Mouse (Mus musculus) Patski (cell line): ENCODE data around the gene Cdh4. TPM values are rescaled to one million over a fixed set of nuclear protein-coding genes. Genes with fewer than 3 reads are reported as not detected.

Source experiments
- ATAC-seq: fragments of 100-300 bp; one replicate; pipeline ENCODE4 v1.8.0; 2021
- CTCF ChIA-PET: fragments of 350-600 bp; sonication (Branson Sonifier 250); formaldehyde crosslinking; loops from one replicate; lab custom pipeline; 2022; ENCODE audit warnings: inconsistent platforms; lab: Charles Lee
- POLR2A ChIA-PET: fragments of 350-600 bp; sonication (Branson Sonifier 250); formaldehyde crosslinking; loops from one replicate; lab custom pipeline; 2022; ENCODE audit warnings: antibody characterized with exemption, inconsistent platforms; lab: Charles Lee
- DNase-seq: peaks from one replicate; pipeline ENCODE4 v3.0.0-alpha.2; 2011; ENCODE audit warnings: low read depth, low spot score
- H3K27me3 ChIP-seq: fragments of 371-371 bp; one replicate; pipeline ENCODE4 v1.5.1; 2021
- CTCF ChIP-seq: fragments of 100-300 bp; IDR thresholded peaks from one replicate; pipeline ENCODE4 v1.5.1; 2021
- in situ Hi-C: fragments of 300-500 bp; cut with MboI; formaldehyde crosslinking; loops from 3 replicates; pipeline ENCODE4 v1.11.1; 2018; ENCODE audit warnings: low pct_unique_long_range_greater_than_20kb, mixed read lengths
- polyA plus RNA-seq: library from polyadenylated mRNA; unstranded; gene quantifications from one replicate; pipeline ENCODE4 v1.2.3, GENCODE M21; 2021

Gene Cdh4
- polyA plus RNA-seq, 1 experiment from 2014 or later, result not detected

- ATAC-seq (no peak), DNase-seq (no peak)
- ChIA-PET POLR2A (no interaction called here), CTCF (no interaction called here)
- no peaks in the 10 kb centered on the region for H3K27me3 ChIP-seq
- no peak for TF ChIP-seq CTCF
- in situ Hi-C loops, result no loop called here
These were observed 131.6 kb downstream of the Cdh4 start for GRCm38 (mm10) chr2:179573786-179574185.

GRCm38 (mm10) chr2:179575585-179575984 is 133.4 kb downstream of the Cdh4 start:
- H3K27me3 ChIP-seq, result no peaks in the 10 kb centered on the region
- in situ Hi-C loops, result no loop called here
- TF ChIP-seq CTCF, result no peak
- POLR2A ChIA-PET, result no interaction called here
- ATAC-seq, result no peak
- CTCF ChIA-PET, result no interaction called here
- DNase-seq, result no peak

GRCm38 (mm10) chr2:179576221-179576620 is 134.0 kb downstream of the Cdh4 start:
- in situ Hi-C loops, result no loop called here
- POLR2A ChIA-PET, result no interaction called here
- CTCF ChIA-PET, result no interaction called here
- no peak for DNase-seq
- H3K27me3 ChIP-seq, result no peaks in the 10 kb centered on the region
- no peak for ATAC-seq
- TF ChIP-seq CTCF, result no peak

- DNase-seq, result no peak
- ChIA-PET POLR2A (no interaction called here), CTCF (no interaction called here)
- ATAC-seq, result no peak
- H3K27me3 ChIP-seq, result no peaks in the 10 kb centered on the region
- in situ Hi-C loops, result no loop called here
- no peak for TF ChIP-seq CTCF
These were observed 136.1 kb downstream of the Cdh4 start for GRCm38 (mm10) chr2:179578329-179578728.

GRCm38 (mm10) chr2:179578842-179579241 is 136.6 kb downstream of the Cdh4 start:
- TF ChIP-seq CTCF, result no peak
- POLR2A ChIA-PET, result no interaction called here
- CTCF ChIA-PET, result no interaction called here
- H3K27me3 ChIP-seq, result no peaks in the 10 kb centered on the region
- in situ Hi-C loops, result no loop called here
- ATAC-seq (no peak), DNase-seq (no peak)

GRCm38 (mm10) chr2:179580415-179580814 is 138.2 kb downstream of the Cdh4 start:
- DNase-seq, result no peak
- no peaks in the 10 kb centered on the region for H3K27me3 ChIP-seq
- no peak for ATAC-seq
- ChIA-PET CTCF (no interaction called here), POLR2A (no interaction called here)
- in situ Hi-C loops, result no loop called here
- no peak for TF ChIP-seq CTCF

- in situ Hi-C loops, result no loop called here
- DNase-seq (no peak), ATAC-seq (no peak)
- H3K27me3 ChIP-seq, result no peaks in the 10 kb centered on the region
- CTCF ChIA-PET, result no interaction called here
- POLR2A ChIA-PET, result no interaction called here
- TF ChIP-seq CTCF, result no peak
These were observed 138.8 kb downstream of the Cdh4 start for GRCm38 (mm10) chr2:179581058-179581457.

GRCm38 (mm10) chr2:179582966-179583365 is 140.7 kb downstream of the Cdh4 start:
- CTCF ChIA-PET, result no interaction called here
- in situ Hi-C loops, result no loop called here
- ATAC-seq (no peak), DNase-seq (no peak)
- TF ChIP-seq CTCF, result no peak
- POLR2A ChIA-PET, result no interaction called here
- no peaks in the 10 kb centered on the region for H3K27me3 ChIP-seq

- CTCF ChIA-PET, result no interaction called here
- no peak for DNase-seq
- ATAC-seq, result no peak
- H3K27me3 ChIP-seq, result no peaks in the 10 kb centered on the region
- in situ Hi-C loops, result no loop called here
- POLR2A ChIA-PET, result no interaction called here
- no peak for TF ChIP-seq CTCF
These were observed 142.4 kb downstream of the Cdh4 start for GRCm38 (mm10) chr2:179584672-179585071.

GRCm38 (mm10) chr2:179586436-179586835 is 144.2 kb downstream of the Cdh4 start:
- POLR2A ChIA-PET, result no interaction called here
- ATAC-seq, result no peak
- in situ Hi-C loops, result no loop called here
- H3K27me3 ChIP-seq, result no peaks in the 10 kb centered on the region
- CTCF ChIA-PET, result no interaction called here
- no peak for TF ChIP-seq CTCF
- no peak for DNase-seq

GRCm38 (mm10) chr2:179587069-179587468 is 144.8 kb downstream of the Cdh4 start:
- in situ Hi-C loops, result no loop called here
- ChIA-PET CTCF (no interaction called here), POLR2A (interaction anchor here (0.6 kb wide), 1 partner anchor 46 kb away, joined by 3 read pairs; no protein-coding TSS in a partner anchor)
- no peak for TF ChIP-seq CTCF
- ATAC-seq, result no peak
- H3K27me3 ChIP-seq, result no peaks in the 10 kb centered on the region
- DNase-seq, result no peak

- peaks cover 7% of the 10 kb centered on the region for H3K27me3 ChIP-seq
- no peak for TF ChIP-seq CTCF
- DNase-seq (no peak), ATAC-seq (no peak)
- POLR2A ChIA-PET, result no interaction called here
- in situ Hi-C loops, result no loop called here
- CTCF ChIA-PET, result no interaction called here
These were observed 149.4 kb downstream of the Cdh4 start for GRCm38 (mm10) chr2:179591661-179592060.
